Mouse (Mus musculus): ENCODE data around the gene Gm6268. TPM values are rescaled to one million over a fixed set of nuclear protein-coding genes. Genes with fewer than 3 reads are reported as not detected.

The Gm6268 gene
- not detected for total RNA-seq (2021)
- long read RNA-seq, experiment 1 = 0 reads
- long read RNA-seq, experiment 2 = 0 reads

DNA sequence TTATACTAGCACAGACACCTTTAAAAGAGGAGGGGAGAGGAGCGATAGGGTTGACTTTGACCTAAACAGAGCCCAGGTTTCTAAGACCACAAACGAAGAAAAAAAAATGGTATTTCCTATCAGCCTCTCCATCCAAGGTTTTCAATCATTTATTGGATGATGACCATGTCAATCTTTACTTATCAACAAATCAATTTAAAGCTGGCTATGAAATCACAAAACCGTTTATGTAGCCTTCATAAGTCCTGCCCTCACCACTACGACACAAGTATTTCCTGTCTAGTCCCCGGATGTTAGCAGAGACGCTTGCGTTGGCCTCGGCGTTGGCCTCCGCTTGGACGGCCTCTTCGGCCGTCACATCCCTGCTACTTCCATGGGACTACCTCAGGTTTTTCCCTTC, at the start of gene Gm6268:
TSS of gene Gm6268 (plus strand) at position 301 of the 400 bp plus-strand sequence.
- DNase-seq (ENCODE audit: low spot score in 2 of 2) = no peak

DNA sequence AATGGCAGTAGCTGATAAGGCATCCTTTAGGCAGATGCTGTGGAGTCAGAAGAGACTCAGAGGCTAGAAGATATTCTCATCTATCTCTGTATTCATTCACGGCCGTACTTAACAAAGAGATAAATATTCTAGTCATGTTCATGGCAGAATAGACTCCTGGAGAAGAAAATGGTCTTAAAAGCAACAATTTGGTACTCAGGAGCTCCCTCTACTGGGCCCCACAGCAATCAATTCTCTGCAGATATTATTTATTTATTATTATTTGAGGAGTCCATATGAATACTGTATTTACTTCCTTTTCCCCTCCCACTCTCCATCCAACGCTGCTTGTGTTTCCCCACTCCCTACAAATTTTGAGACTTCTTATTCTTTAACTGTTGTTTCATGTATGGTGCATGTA, 48.6 kb upstream of the Gm6268 start:
- no peak for DNase-seq (ENCODE audit: low spot score in 2 of 2)

DNA sequence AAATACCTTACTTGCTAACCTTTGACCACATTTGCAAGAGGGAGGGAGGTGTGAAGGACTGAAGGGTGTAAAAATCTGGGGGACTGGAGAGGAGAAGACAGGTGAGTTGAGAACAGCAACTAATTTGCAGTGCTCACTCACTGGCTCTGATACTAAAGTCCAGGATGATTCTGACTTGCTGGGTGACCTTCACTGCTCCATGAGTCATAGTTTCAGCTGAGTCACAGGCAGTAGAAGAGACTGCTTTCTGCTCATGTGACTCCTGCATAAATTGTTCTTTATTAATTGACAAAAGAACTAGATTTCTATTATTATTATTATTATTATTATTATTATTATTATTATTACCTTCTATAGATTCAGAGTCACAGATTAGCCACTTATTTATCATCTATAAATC, 15.7 kb upstream of the Gm6268 start:
- DNase-seq (ENCODE audit: low spot score in 2 of 2) = no peak

DNA sequence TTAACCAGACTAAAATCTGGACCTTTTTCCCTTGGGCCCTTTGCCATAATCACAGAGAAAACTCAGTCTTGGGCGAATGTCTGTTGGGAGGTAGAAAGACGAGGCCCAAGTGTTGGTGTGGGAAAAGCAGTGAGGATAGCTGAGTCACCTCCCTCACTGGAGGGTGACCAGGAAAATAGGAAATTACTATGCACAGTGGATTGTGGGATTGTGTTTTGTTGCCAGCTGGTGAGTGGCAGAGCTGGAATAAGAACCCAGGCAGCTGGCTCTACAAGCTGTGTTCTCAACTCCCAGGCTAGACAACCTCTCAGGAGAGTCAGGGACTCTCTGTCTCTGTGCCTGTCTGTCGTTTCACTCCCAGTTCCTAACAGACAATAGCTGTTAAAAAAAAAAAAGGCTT, 11.1 kb upstream of the Gm6268 start:
- DNase-seq (ENCODE audit: low spot score in 2 of 2) = no peak

DNA sequence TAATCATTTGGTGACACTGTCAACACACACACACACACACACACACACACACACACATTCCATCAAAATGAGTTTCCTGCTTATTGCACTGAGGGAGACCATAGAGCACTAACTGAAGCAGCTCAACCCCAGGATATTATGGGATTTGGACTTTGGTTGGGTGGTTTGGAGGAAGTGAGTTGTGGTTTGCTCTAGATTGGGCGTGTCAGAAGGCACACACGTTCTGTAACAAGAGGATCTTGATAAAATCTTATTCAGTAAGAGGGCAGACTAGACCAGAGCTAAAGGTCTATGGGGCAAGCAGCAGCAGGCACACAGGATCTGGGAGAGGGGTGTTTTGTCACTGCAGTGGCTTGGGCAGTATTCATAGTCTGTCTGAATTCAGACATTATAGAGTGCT, 10.6 kb upstream of the Gm6268 start:
- no peak for DNase-seq (ENCODE audit: low spot score in 2 of 2)

DNA sequence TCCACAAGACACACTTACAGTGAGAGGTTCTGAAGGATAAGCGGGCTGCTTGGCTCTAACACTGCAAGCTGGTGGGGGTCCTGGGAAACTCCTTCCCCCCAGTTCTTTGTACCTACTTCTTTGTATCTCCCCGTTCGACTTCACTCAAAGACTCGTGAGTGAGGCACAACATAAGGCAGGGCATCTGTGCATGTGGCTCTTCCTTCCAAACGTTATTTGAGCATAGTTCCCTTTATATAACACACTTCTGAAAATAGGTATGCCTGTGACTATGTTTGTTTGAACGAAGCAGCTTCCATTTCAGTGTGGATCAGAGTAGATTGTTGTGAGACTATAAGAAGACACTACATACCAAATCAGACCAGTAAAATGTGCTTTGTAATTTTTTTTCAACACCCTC, 8.4 kb upstream of the Gm6268 start:
- DNase-seq (ENCODE audit: low spot score in 2 of 2) = no peak

DNA sequence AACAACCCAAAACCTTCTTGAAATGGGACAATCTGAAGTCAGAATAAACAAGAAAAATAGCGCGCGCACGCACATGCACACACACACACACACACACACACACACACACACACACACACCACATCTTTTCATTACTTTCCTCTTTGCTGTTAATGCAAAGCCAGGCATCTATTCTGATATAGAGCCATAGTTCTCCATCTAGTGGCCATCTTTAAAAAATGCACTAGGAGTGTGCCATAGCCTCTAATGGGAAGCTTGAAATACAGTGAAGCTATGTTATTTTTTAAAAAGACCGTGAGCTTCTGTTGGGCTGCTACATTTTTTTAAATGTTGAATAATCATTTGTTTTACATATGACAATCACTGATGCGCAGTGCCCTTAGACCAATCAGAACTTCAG, 7.8 kb upstream of the Gm6268 start:
- no peak for DNase-seq (ENCODE audit: low spot score in 2 of 2)

DNA sequence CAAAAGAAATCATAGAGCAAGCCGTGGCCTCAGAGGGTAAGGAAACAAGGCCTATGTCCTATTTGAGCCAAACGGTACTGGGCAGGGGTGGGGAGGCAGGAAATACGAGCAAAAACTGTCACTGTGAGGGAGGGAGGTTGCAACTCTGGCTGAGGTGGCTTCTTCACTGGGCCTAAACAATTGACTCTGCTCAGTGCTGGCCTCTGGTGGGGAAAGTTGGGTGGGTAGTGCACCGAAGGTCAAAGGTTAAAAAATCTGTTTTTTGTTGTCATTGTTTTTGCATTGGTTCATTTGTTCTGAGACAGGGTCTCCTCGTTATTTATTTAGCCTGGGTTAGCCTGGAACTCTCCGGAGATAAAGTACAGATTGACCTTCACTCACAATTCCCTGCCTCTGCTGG, 1.2 kb downstream of the Gm6268 start:
- no peak for DNase-seq (ENCODE audit: low spot score in 2 of 2)

DNA sequence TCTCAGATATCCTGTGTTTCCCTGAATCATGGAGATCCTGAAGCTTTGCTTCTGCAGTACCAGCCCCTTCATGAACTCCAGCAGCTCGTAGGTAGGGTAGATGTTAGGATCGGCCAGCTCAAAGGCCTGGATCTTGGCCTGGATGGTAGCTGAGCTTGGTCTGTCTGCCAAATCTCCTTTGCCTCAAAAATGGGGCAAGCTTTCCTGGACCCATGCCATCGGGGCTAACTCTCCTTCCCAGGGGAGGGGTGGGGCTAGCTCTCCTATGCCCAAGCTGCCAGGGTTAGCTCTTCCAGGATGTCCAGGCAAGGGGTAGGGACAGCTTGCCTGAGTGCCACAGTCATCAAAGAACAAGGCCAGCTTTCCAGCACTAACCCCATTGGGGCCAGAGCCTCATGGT, 18.1 kb downstream of the Gm6268 start:
- no peak for DNase-seq (ENCODE audit: low spot score in 2 of 2)

DNA sequence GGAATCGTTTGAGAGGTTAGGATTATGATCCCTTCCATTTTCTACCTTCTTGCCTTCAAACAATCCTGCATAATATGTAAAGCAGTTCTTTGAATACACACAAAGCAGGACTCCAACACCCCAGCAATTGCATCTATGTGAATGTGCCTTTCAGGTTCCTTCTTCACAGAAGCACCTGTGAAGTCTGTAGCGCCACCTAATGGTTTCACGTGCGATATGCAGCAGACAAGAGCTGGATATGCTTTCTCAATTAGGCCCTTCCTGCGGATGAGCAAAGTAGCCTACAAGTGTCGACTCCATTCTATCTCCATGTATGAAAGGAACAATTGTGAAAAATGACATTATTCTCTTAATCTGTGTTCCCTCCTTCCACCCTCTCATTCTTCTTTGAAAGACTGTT, 33.9 kb downstream of the Gm6268 start:
- no peak for DNase-seq (ENCODE audit: low spot score in 2 of 2)

DNA sequence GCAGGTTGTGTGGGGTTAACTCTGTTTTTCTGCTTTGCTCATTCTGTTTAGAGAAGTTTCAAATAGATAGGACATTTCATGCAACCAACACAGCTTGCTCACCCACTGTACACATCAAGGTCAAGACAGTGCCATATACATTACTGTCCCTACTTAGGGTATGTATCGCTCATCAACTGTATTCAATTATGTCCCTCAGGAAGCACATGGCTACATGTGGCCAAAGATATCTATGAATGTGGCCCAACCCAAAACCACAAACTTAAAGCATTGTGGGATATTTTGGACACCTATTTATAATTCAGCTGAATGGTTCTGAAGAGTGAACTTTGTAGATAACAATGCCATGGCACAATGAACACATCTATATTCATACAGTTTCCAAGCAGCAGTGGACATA, 36.9 kb downstream of the Gm6268 start:
- no peak for DNase-seq (ENCODE audit: low spot score in 2 of 2)

Small RNAs within 50 kb of the gene (microRNA-seq; reads per million reads assigned to microRNA genes)
- gene Gm44485 = not detected

Other genes starting within 250 kb of the Gm6268 start
- gene Zcchc12, start 205.4 kb upstream of the Gm6268 start, total RNA-seq (2021) = 10 to 100 TPM; 11.8 to 14.3 TPM
- 1 to 10 TPM; 7.7 to 8.0 TPM for gene Lonrf3, start 72.9 kb upstream of the Gm6268 start, total RNA-seq (2021)
- 1 to 10 TPM; 4.7 to 5.6 TPM for gene Gm14569, start 90.5 kb downstream of the Gm6268 start, total RNA-seq (2021)
- gene Pgrmc1, start 196.9 kb downstream of the Gm6268 start, total RNA-seq (2021) = 100 to 1,000 TPM; 335 to 360 TPM
- 10 to 100 TPM in 1 of 2 experiments, 1 to 10 TPM in 1; 9.6 to 10.6 TPM for gene Akap17b, start 244.1 kb downstream of the Gm6268 start, total RNA-seq (2021)